Mouse (Mus musculus) brain, adult 2 months (tissue): Measurements from ENCODE around the gene Rpn1.
"Not testable (repeated sequence)": the region's sequence is repeated elsewhere in the genome, so short reads cannot be mapped to it uniquely, and the experiment has no call there.

Experiments used
- DNase-seq: peaks from one replicate; pipeline ENCODE4 v3.0.0; 2011; ENCODE audit warnings: low read depth, low spot score

Gene Rpn1

DNA sequence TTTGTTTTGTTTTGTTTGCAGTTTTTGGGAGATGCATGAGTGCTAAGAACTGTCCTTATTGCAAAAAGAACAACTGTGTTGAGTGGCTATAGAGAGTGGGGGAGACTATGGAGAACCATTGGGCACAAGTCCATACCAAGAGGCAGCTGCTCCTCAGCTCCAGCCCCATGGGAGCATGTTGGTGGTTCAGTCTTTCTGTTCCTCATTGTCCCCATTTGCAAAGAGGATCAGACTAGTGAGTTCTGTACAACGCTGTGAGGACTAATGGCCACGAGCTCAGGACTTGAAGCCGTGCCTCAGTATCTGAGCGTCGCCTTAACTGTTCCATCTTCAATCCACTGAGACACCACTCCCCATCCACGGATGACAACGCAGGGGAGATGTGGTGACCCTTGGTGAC lies 36.5 kb downstream of the Rpn1 start:
- DNase-seq: no peak

DNA sequence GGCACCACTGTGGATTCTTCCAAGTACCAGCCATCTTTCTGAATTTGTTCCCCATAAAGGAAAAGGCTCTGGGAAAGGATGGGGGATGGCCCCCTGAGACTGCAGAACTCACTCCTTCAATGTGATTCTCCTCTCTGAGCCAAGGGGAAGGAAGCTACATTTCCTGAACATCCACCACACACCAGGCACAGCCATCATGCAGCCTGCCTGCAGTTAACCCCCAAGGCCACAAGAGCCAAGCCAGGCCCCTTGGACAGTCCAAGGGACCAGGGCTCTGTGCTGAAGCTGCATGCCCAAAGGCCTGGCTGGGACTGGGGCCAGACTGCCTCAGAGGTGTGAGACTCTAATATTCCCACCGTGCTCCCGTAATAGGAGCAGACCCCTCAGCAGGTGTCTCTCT lies 37.5 kb downstream of the Rpn1 start:
- DNase-seq: no peak

DNA sequence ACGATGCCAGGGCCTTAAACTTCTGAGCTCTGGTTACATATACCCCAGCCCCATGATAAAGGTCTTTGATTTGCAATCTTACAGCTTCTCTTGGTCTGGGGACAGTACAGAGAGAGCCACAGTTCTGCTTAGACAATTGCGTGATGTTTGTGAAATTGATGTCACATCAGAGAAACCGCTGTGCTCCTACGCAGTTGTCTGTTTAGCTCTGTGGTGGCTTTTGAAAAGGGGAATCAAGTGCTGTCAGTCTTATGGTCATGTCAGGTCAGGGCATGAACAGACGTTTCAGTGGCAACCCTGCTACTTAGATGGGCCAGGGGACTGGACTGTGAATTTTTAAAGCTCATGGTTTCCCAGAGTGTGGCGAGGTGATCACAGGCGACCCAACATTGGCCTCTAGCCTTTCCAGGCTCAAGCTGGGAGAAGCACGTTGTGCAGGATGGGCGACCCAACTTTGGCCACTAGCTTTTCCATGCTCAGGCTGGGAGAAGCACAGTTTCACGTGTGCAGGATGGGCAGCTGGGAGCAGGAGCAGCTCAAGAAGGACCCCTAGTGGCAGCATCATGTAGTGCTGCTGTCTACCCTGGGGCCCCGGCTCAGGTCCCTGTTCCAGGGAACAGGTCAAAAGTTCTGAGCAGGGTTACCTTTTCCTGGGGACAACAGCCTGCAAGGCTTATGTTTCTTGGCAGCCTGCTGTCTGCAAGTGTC lies 39.0 kb downstream of the Rpn1 start:
- DNase-seq: no peak

DNA sequence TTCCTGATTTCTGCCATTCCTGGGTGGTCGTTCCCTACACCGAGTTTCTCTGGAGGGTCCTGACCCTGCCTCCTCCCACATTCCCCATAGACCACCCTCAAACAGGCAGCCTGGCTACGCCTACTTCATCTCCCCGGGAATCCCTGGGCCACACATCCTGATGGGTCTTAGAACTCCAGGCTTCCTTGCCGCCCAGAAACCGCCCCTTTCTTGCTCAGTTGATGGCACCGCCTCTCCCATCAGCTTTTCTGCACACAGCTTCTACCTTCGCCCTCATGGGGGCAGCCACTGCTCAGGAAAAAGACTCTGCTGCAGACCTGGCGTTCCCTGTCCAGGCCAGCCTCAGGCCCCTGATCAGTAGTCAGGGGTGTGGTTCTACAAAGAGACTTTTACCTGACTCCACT lies 39.6 kb downstream of the Rpn1 start:
- DNase-seq: peak; percentile 60

DNA sequence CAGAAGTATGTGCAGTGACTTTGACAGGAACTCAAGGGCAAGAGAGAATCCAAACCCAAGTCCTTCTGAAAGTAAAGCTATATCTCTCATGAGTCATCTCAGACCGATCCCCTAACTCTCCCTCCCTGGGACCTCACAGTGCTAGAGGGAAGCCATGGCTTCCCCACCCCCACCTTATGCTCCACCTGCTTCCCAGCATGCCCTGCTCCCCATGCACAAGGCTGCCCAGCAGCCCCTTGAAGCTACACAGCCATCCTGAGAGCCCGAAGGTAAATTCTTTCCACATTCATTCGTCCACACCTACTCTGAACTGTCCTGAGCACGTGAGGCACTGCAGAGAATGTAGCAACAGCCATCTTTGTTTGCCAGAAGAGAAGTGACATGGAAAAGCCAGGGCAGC lies 40.3 kb downstream of the Rpn1 start:
- no peak for DNase-seq

DNA sequence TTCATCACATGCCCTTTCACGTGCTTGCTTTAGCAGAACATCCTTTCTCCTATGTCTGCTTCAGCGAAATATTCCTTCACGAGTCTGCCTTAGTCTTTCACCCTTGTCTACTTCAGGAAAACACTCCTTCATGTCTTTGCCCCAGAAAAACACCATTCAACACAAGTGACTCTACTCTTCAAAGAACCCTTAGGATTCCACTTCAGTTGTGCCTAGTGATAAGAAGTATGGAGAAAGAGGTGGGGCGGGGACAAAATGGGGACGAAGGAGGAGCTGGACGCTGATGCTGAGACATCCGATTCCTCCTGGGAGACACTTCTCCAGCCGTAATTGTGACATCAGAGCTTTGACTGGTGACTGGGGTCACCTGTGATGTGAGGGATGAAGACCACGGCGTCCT lies 41.5 kb downstream of the Rpn1 start:
- not testable (repeated sequence) for DNase-seq

DNA sequence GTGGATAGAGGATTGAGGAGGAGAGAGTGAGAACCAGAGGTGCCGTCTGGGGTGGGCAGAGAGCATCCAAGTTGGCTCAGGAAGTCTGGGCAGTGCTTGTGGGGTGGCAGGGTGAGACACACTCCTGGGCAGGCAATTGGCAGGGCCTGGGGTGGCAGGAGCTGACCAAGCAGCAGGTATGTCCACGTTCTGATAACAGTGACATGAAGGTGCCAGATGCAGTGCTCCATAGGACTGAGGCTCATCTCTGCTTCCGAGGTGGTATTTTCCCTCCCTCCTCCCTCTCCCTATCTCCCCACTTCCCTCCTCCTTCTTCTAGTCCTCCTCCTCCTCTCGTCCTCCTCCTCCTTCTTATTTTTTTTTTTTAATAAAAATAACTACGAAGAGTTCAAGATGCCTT lies 47.2 kb downstream of the Rpn1 start:
- DNase-seq: no peak

DNA sequence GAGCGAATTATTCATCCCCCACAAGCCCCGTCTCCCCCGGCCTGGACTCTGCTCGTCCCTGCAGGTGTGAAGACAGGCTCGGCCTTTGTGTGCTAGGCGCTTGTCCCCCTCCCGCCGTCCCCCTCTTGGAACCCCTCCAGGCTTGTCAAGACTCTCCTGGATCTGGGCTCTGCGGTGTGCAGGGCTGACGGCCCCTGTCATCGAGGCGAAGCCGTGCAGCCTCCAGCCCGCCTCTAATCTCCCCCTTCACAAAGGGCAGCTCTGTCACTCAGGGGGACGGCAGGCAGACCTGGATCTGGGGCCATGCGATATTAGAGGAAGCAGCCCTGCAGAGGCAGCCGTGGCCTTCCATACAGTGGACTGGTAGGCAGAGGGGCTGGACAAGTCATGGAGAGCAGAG lies 47.8 kb downstream of the Rpn1 start:
- DNase-seq: no peak

DNA sequence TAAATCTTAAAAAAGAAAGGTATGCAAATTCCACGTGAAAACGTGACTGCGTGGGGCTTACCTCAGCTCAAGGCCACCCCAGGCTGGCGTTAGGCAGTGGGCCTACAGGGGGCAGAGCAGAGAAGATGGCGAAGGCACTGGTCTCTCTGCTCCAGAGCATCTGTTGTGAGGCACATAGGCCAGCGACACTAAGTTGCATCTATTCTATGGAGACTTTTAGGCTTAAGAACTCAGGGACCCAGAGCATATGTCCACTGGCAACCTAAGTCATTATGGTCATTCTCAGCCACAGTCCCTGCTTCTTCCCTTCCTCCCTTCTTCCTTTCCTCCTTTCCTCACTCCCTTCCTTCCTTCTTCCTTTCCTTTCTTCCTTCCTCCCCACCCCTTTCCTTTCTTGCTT lies 48.8 kb downstream of the Rpn1 start:
- no peak for DNase-seq

DNA sequence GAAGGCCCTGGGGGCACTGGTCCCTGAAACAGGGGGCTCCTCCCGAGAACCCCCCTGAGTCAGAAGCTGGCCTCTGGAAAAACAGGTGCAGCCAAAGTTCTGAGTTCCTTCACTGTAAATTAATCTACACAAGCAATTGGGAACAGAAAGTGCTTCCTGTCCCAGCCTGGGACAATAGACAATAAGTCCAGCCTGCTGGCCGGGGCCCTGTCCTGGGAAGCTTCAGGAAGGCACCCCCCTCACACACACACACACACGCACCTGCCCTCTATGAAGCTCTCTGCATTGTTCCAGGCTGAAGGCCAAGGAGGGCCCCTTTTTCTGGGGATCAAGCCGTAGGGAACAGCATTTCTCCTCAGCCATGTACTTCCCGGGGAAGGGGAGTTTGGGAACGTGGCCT lies 49.6 kb downstream of the Rpn1 start:
- no peak for DNase-seq

DNA sequence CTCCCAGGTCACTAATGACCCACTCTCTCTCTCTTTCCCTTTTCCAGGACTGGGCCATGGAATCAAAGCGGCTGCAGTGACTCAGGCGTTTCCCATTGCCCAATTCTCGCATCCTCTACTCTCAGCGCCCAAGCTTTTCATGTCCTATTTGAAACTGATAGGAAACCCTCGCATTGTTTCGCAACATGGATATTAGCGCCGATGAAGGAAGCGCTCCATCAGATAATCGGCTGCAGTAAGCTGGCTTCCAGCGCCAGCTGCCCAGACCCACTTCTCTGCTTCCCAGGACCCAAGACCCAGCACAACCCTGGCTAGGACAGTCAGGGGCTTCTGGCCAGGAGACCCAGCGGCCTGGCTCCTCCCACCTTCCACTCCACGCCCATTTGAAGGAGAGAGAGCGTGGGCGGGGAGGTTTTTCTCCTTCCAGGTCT lies 51.9 kb downstream of the Rpn1 start:
- no peak for DNase-seq

DNA sequence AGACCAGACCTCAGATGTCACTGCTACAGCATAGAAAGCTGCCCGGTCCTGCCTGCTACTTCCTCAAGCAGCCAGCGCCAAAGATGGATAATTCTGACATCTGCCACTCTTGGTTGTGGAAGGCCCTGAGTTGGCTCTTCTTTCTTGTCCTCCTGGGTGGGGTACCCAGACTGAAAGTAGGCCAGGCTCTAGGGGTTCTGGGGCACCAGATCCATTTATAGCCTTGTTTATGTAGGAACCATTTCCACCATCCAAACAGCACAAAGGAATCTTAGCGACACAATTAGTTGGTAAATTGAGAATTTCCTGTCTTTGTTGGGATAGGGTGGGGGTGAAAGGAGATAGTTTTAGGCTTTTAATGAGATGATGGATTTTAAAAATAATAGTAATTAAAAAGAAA lies 54.2 kb downstream of the Rpn1 start:
- no peak for DNase-seq

DNA sequence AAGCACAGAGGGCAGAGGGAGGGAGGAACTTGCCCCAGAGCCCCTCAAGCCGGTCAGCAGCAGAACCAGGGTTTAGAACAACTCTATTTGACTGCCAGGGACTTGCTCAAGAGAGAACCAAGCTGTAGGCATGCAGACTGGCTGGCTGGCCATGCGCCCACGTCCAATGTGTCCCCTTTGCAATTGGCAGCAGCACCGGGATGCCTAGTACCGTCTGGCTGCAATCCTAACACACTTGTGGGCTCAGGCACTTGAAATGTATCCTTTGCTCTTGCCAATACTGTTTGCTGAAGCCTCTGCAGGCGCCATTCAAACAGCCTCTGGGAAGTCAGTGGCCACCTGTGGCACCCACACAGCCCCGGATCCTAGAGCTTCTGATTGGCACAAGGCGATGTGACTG lies 56.0 kb downstream of the Rpn1 start:
- peak; percentile 88 for DNase-seq

DNA sequence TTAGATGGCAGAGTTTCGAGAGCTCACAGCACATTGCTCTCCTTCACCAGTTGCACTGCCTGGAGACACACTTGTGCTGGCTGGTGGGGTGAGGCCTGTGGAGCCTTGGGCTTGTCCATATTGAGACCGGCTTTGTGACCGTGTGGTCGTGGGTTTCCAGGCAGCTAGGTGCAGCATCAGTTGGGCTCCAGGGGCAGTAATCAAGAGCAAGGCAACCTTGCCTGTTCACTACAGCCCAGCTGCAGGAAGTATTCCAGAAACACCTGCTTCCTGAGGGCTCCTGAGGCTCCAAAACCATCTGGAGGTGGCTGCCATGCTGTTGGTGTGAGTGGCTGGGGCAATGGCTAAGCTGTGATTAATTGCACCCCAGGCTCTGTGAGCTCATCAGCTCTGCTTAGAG lies 61.5 kb downstream of the Rpn1 start:
- no peak for DNase-seq

DNA sequence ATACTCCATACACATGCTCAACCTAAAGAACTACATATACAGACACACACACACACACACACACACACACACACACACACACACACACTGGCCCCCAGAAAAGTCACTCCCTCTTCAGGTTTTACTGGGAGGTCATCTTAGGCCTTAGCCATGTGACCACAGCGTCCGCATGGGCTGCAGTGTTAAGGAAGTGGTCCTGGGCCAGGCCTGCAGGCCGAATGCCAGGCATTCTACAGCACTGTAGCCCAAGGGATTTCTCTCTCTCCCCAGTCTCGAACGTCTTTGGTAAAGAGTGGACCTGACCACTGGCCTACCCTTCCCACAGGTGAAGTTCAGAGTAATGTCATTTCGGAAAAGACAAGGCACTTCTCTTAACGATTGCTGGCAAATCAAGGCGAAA lies 62.3 kb downstream of the Rpn1 start:
- no peak for DNase-seq

DNA sequence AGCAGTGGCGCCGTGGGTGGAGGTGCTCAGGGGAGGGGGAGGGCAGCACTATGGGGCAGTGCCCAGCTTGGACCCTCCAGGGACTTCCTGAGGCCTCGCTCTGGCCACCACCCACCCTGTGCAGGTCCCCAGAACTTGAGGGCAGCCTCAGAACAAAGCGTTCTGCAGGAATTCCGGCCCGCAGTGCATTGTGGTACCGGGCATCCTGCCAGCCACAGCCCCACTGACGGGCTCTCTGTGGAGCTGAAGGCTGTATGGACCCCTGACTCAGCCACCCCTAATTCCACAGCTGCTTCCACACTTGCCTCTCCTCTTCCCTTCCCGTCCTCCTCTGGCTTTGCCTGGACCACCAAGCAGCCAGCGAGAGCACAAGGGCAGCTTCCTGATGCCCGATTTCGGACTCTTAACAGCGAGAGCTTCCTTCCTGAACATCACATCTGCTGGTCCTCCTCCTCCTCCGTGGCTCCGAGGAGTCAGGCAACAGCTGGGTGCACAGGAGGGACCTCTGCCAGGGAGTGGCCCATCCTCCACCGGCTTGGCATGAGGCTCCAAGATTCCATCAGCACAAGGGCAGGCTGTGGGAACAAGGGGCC lies 63.2 kb downstream of the Rpn1 start:
- DNase-seq: peak; percentile 78

DNA sequence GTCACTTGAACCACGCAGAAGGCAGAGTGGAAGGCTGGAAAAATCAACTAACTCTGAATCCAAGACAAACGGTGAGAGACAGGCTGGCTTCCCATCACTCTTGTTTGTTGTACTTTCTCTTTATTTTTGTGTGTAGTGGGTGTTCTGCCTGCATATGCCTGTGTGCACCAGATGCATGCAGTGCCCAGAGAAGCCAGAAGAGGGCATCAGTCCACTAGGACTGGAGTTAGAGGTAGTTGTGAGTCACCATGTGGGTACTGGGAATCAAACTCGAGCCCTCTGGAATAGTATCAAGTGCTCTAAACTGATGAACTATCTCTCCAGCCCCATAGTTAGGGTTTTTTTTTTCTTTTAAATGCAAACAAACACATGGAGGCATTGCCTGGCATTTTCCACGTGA lies 67.1 kb downstream of the Rpn1 start:
- DNase-seq: no peak

DNA sequence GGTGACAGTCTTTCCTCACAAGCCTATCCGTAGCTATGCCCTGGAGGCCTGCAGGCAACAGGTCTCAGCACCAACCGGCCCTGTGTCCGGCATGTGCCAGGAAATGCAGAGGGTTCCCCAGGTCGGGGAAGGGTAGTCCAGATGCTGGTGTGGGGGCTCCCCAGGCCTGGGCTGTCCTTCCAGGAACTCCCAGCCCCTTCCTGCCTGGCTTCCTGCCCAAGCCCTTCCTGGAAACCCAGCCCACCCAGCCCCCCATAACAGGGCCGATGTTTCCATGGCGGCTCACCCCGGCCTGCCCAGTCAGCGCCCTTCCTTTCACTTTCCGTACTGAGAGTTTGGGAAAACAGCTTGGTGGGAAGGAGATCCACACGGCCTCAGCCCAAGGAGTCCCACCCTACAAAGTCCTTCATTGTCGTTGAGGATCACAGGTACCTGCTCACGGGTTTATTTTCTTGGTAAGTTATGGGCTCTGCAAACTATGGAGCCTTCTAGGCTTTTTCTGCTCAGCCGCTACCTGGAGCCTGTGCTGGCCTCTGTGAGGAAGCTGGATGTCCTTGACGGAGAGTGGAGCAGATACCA lies 67.9 kb downstream of the Rpn1 start:
- DNase-seq: no peak

DNA sequence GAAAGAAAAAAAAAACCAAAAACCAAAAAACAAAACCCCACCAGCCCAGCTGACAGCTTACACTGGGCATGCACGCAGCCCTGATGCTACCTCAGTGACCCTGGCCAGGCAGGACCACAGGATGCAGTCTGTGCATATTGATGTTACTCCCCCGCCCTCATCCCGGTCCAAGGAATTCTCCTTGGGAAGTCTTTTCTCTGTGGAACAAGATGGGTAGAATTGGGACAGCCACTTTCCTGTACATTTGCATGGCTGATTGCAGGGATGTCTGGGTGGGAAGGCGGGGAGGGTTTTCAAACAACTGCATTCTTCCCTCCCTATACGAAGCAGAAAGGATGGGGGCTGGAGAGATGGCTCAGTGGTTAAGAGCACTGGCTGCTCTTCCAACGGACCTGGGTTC lies 68.7 kb downstream of the Rpn1 start:
- DNase-seq: no peak
